Mouse (Mus musculus): ENCODE data around the gene Gpat3. TPM values are rescaled to one million over a fixed set of nuclear protein-coding genes. Genes with fewer than 3 reads are reported as not detected.

The Gpat3 gene
- polyA plus RNA-seq, 1 experiment from 2014 or later, result 15.5 TPM

DNA sequence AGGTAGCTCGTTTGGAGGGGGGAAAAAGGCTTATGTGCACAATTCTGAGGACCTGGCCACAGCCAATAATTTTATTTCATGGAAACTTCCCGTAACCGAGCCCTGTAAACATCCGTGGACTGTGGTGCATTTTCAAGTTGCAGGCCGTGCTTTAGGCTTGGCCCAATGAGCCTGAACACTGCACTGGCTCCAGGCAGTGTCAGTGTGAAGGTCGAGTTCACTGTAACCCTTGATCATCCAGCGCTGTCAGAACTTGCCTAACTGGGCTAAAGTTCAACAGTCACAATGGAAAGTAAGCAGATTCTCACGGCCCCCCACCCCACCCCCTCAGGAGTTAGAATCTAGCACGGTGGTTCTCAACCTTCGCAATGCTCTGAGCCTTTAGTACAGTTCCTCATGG lies 50.7 kb downstream of the Gpat3 start:
- H3K27me3 ChIP-seq, result no peaks in the 10 kb centered on the region
- H3K4me3 ChIP-seq, result no peak overlapping the region
- H3K9ac ChIP-seq, result no peak overlapping the region
- H3K9me3 ChIP-seq (replicated peaks), result no peaks in the 10 kb centered on the region
- no peak for ATAC-seq (replicated peaks; ENCODE audit: insufficient number of reproducible peaks, insufficient read depth, low FRiP score, low read depth)
- no peak overlapping the region for H3K27ac ChIP-seq
- H3K4me2 ChIP-seq, result no peak overlapping the region
- 73% methylated on average over 10 of the region's 10 CpGs for WGBS
- no peaks in the 10 kb centered on the region for H3K4me1 ChIP-seq (replicated peaks)
- H3K36me3 ChIP-seq, result peaks cover 9% of the 10 kb centered on the region

DNA sequence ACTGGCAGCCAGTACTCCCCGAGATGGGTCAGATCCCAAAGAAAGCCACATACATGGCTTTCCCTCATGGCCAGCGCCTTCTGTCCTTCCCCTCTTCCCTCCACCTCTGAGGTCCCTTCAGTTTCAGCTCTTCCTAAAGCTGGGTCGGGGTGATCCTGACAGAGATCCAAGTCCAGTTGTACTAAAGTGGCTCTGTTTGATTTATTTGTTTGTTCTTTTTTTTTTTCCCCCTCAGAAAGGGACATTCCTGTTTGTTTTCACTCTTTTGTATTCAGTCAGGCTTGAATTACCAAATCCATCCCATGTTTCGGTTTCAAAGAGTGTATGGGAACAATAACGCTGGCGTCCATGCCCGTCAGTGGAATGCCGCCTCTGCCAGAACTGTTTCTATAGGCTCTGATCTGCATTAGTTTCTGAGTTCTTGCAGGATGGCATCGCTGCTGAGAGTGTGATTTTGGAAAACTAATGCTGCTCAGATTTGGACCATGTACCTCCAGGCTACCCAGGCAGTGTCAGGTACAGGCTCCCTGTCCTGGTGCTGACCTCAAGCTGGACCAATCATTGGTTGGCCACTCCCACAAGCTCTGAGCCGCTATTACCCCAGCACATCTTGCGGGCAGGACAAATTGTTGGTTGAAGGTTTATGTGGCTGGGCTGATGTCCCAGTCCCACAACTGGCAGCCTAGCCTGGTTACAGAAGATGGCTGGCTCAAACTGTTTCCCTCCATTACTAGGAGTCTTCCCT lies 54.4 kb downstream of the Gpat3 start:
- ATAC-seq (replicated peaks; ENCODE audit: insufficient number of reproducible peaks, insufficient read depth, low FRiP score, low read depth), result no peak
- no peaks in the 10 kb centered on the region for H3K4me1 ChIP-seq (replicated peaks)
- no peak overlapping the region for H3K4me2 ChIP-seq
- H3K27ac ChIP-seq, result no peak overlapping the region
- no peaks in the 10 kb centered on the region for H3K27me3 ChIP-seq
- H3K9me3 ChIP-seq (replicated peaks), result no peaks in the 10 kb centered on the region
- no peak overlapping the region for H3K4me3 ChIP-seq
- no peak overlapping the region for H3K9ac ChIP-seq
- WGBS, result 81% methylated on average over 11 of the region's 11 CpGs
- no peaks in the 10 kb centered on the region for H3K36me3 ChIP-seq

DNA sequence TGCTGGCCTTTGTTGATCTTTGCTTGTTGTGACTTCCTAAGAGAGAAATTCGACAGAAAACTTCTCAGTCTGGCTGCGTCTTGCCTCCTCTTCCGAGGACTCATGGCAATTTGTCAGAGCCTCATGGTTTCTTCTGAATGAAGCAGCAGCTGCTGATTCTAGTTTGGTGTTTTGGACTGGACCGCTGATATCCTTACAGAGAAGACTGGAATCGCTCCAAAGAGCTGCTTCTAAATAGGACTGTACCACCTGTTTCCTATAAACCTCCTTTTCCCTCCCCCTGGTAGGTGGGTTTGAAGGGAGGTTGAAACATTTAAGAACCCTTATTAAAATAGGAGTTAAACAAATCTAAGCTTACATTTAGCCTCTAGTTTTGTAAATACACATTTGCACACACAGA lies 55.5 kb downstream of the Gpat3 start:
- 73% methylated on average over 5 of the region's 5 CpGs for WGBS
- H3K9ac ChIP-seq, result no peak overlapping the region
- no peak overlapping the region for H3K4me3 ChIP-seq
- no peaks in the 10 kb centered on the region for H3K27me3 ChIP-seq
- H3K27ac ChIP-seq, result no peak overlapping the region
- H3K9me3 ChIP-seq (replicated peaks), result no peaks in the 10 kb centered on the region
- no peaks in the 10 kb centered on the region for H3K36me3 ChIP-seq
- H3K4me1 ChIP-seq (replicated peaks), result no peaks in the 10 kb centered on the region
- no peak overlapping the region for H3K4me2 ChIP-seq
- ATAC-seq (replicated peaks; ENCODE audit: insufficient number of reproducible peaks, insufficient read depth, low FRiP score, low read depth), result no peak

DNA sequence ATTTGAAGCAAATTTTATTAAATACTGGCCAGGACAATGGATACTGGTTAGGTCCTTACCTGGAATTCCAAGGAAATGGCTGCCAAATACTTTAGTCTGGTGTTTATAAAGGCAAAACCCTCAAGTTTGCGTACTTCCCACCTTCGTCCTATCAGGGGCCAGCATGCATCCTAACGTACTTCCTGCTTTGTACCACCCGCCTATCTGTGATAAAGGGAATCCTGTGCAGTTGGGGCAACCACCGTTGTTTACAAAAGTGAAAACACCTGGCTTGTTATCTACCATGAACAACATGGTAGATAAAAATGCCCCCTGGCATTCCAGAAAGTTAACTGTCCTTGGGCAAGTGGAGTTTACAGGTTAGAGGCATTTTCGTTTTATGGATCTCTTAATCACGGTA lies 63.0 kb downstream of the Gpat3 start:
- Histone ChIP-seq H3K4me3 (no peak overlapping the region), H3K9me3 (replicated peaks) (no peaks in the 10 kb centered on the region), H3K9ac (no peak overlapping the region), H3K36me3 (no peaks in the 10 kb centered on the region), H3K4me2 (no peak overlapping the region), H3K27ac (no peak overlapping the region), H3K27me3 (no peaks in the 10 kb centered on the region), H3K4me1 (replicated peaks) (peaks cover 15% of the 10 kb centered on the region)
- no peak for ATAC-seq (replicated peaks; ENCODE audit: insufficient number of reproducible peaks, insufficient read depth, low FRiP score, low read depth)
- 81% methylated on average over 7 of the region's 7 CpGs for WGBS

DNA sequence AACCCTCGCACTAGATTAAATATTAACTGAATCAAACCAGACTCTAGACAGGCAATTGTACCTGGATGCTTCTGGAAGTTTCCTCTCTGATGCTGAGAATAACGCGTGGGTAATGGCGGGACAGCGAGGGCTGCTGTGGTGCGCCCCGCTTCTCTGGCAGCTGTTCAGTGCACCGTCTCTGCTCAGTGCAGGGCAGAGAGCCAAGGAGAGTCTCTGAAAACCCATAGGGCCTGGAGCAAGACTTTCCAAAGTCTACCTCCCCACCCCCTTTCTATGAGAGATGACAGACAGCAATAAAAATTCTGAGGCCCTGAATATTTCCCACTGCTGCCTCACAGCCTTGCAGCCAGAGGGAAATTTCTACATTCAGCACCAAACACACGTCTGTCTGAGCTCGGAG lies 63.4 kb downstream of the Gpat3 start:
- Histone ChIP-seq H3K9me3 (replicated peaks) (no peaks in the 10 kb centered on the region), H3K27me3 (no peaks in the 10 kb centered on the region), H3K4me1 (replicated peaks) (peaks cover 15% of the 10 kb centered on the region), H3K9ac (no peak overlapping the region), H3K27ac (peak overlapping the region; percentile 82), H3K4me2 (no peak overlapping the region), H3K4me3 (no peak overlapping the region), H3K36me3 (no peaks in the 10 kb centered on the region)
- peak; percentile 40; the same call in 1 of the 2 replicates for ATAC-seq (replicated peaks; ENCODE audit: insufficient number of reproducible peaks, insufficient read depth, low FRiP score, low read depth)
- WGBS, result 63% methylated on average over 10 of the region's 10 CpGs

DNA sequence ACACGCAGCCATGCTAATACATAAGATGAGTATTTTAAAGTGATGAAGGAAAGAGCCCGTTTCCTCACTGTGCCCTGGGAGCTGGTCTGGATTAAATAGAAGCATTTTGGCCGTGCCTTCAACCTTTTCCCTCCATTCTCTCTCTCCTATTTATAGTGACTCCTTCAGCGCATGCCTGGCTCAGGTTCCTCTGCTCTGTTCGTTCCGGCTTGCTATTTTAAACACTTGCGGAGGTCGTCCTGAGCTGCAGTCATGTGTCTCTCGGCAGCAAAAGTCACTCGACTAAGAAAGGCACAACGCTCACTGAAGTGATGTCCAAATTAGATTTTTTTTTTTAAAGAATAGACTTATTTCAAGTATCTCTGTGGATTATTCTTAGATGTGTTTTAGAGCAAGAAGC lies 64.2 kb downstream of the Gpat3 start:
- peaks cover 15% of the 10 kb centered on the region for H3K4me1 ChIP-seq (replicated peaks)
- H3K27ac ChIP-seq, result peak overlapping the region; percentile 82
- peak; percentile 72; the same call in 1 of the 2 replicates for ATAC-seq (replicated peaks; ENCODE audit: insufficient number of reproducible peaks, insufficient read depth, low FRiP score, low read depth)
- no peaks in the 10 kb centered on the region for H3K9me3 ChIP-seq (replicated peaks)
- 0 out of 2 replicates have a peak overlapping the region, but pooled peaks have one; percentile 18 for H3K4me2 ChIP-seq
- H3K9ac ChIP-seq, result no peak overlapping the region
- no peaks in the 10 kb centered on the region for H3K36me3 ChIP-seq
- WGBS, result 46% methylated on average over 11 of the region's 11 CpGs
- H3K27me3 ChIP-seq, result no peaks in the 10 kb centered on the region
- H3K4me3 ChIP-seq, result no peak overlapping the region

DNA sequence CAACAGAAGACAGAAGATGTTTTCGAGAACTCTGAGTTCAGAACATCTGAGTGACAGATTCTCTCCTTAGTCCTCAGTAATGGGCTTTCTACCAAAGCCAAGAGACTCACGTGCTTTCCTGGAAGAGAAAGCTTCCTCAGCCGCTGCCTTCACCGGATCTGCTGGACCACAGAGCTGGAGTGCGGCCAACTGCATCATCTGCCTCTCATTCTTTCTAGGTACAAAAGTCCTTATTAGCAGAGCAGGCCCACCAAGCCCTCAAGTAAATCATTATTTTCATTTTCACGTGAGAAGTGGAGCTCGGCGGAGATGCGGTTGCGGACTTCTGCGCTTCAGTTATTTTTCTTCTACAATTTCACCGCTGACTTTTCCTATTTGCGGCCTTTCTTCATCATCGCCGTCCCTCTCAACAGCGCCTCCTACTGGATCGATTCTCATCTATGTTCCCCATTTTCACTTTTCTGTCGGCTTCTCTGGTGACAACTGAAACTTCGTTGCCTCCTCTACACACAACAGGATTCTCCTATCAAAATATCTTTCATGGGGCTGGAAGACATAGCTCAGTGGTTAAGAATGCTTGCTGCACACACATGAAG lies 66.1 kb downstream of the Gpat3 start:
- Histone ChIP-seq H3K9me3 (replicated peaks) (no peaks in the 10 kb centered on the region), H3K27me3 (no peaks in the 10 kb centered on the region), H3K4me3 (no peak overlapping the region), H3K4me2 (no peak overlapping the region), H3K9ac (no peak overlapping the region), H3K36me3 (no peaks in the 10 kb centered on the region), H3K4me1 (replicated peaks) (peaks cover 15% of the 10 kb centered on the region), H3K27ac (no peak overlapping the region)
- 66% methylated on average over 19 of the region's 19 CpGs for WGBS
- ATAC-seq (replicated peaks; ENCODE audit: insufficient number of reproducible peaks, insufficient read depth, low FRiP score, low read depth), result no peak

DNA sequence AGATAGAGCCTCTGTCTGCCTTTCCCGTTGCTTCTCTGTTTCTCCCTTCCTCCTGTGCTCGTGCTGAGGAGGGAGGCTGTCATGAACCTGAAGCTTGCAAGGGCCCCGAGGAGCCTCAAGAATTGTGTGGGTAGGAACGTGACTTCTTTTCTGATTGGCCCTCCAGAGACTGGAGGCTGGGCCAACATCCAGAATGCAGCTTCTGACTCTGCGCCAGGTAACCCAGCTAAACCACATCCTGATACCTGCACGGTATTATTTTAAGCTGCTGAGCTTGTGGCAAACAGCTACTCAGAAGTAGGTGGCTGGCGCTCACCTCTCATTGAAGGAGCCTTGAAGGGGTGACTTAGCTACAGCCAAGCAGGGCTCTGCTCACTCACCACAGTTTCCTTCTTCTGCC lies 66.9 kb downstream of the Gpat3 start:
- no peak for ATAC-seq (replicated peaks; ENCODE audit: insufficient number of reproducible peaks, insufficient read depth, low FRiP score, low read depth)
- Histone ChIP-seq H3K27ac (no peak overlapping the region), H3K4me2 (no peak overlapping the region), H3K27me3 (no peaks in the 10 kb centered on the region), H3K9ac (no peak overlapping the region), H3K4me3 (no peak overlapping the region), H3K4me1 (replicated peaks) (peaks cover 15% of the 10 kb centered on the region), H3K9me3 (replicated peaks) (no peaks in the 10 kb centered on the region), H3K36me3 (no peaks in the 10 kb centered on the region)
- WGBS, result 66% methylated on average over 7 of the region's 7 CpGs

DNA sequence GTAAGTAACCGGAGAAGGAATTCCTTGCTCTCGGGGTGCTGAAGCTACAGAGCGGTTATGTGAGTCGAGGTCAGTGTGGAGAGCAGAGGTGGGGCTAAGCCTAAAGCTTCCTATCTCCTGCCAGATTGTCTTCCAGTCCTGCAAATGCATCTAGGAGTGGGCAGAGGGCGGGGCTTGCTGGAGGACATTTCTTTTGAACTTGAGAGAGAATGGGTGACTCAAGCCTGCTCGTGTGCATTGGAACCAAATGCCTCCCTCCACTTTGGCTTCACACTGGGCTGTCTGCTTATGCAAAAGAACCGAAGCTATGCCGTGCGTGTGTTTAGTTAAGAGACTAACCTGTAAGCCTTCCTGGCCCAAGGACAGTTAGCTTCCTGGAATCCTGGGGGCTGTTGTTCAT lies 67.8 kb downstream of the Gpat3 start:
- ATAC-seq (replicated peaks; ENCODE audit: insufficient number of reproducible peaks, insufficient read depth, low FRiP score, low read depth), result no peak
- Histone ChIP-seq H3K36me3 (no peaks in the 10 kb centered on the region), H3K4me3 (no peak overlapping the region), H3K9me3 (replicated peaks) (no peaks in the 10 kb centered on the region), H3K27ac (no peak overlapping the region), H3K4me1 (replicated peaks) (peaks cover 15% of the 10 kb centered on the region), H3K9ac (no peak overlapping the region), H3K27me3 (peaks cover 4% of the 10 kb centered on the region; the same call in 1 of the 2 replicates), H3K4me2 (no peak overlapping the region)
- 57% methylated on average over 9 of the region's 9 CpGs for WGBS

DNA sequence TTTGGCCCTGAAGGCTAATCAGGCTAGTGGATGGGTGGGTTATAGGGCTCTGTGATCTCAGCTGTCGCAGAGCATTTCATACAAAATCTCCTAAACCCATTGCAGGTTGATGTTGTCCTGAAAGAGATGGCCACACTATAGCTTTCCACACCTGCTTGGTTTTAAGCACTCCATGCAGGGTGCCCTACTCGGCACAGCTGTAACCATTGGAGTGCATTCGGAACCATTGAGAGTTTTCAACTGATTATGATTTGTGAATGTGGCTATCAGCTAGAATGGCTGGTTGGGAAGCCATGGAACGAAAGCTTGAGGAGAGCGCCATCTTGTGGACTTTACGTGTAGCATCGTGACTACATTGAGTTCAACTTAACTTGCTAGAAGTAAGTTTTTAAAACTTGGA lies 69.5 kb downstream of the Gpat3 start:
- Histone ChIP-seq H3K9ac (no peak overlapping the region), H3K4me3 (no peak overlapping the region), H3K9me3 (replicated peaks) (no peaks in the 10 kb centered on the region), H3K27me3 (peaks cover 9% of the 10 kb centered on the region), H3K4me2 (no peak overlapping the region), H3K4me1 (replicated peaks) (peaks cover 8% of the 10 kb centered on the region), H3K27ac (no peak overlapping the region), H3K36me3 (no peaks in the 10 kb centered on the region)
- WGBS, result 16% methylated on average over 7 of the region's 7 CpGs
- ATAC-seq (replicated peaks; ENCODE audit: insufficient number of reproducible peaks, insufficient read depth, low FRiP score, low read depth), result no peak

DNA sequence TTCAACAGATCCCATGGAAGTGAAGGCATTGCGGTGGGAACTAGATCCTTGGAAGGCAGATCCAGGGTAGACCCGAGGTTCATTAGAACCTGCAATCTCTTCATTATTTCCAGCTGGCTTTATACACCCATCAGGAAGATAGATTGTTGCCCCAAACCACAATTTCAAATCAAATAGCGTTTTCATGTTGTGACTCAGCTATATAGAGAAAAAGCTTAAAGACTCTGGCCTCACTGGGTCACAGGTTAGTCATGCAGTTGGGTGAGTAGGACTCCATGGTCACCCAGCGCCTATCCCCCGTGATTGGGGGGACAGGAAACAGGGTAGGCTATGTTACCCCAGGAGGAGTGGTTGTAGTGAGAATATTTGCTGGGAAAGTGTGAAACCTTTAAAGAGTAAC lies 69.9 kb downstream of the Gpat3 start:
- H3K36me3 ChIP-seq, result no peaks in the 10 kb centered on the region
- H3K4me3 ChIP-seq, result no peak overlapping the region
- H3K4me2 ChIP-seq, result no peak overlapping the region
- no peak for ATAC-seq (replicated peaks; ENCODE audit: insufficient number of reproducible peaks, insufficient read depth, low FRiP score, low read depth)
- 41% methylated on average over 5 of the region's 5 CpGs for WGBS
- peaks cover 13% of the 10 kb centered on the region for H3K27me3 ChIP-seq
- H3K9ac ChIP-seq, result no peak overlapping the region
- peaks cover 5% of the 10 kb centered on the region; the same call in 1 of the 2 replicates for H3K4me1 ChIP-seq (replicated peaks)
- no peaks in the 10 kb centered on the region for H3K9me3 ChIP-seq (replicated peaks)
- no peak overlapping the region for H3K27ac ChIP-seq

DNA sequence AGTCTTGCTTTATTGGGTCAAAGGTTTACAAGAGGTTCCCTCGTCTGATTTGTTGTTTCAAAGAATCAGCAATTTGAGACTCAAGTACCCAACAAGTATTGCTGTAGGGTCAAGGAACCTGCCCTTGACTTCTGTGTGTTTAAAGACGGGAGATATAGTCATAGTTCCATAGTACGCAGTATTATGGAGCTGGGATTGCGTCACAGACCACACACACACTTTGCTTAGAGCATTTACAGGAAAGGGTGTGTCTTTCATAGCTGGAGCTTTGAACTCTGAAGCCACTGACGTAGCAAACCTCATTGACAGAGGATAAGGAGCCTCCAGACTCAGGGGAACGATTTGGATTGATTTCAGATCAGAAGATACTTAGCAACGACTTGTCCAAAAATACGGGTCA lies 70.9 kb downstream of the Gpat3 start:
- H3K4me1 ChIP-seq (replicated peaks), result peaks cover 5% of the 10 kb centered on the region; the same call in 1 of the 2 replicates
- no peaks in the 10 kb centered on the region for H3K9me3 ChIP-seq (replicated peaks)
- no peak overlapping the region for H3K27ac ChIP-seq
- no peak for ATAC-seq (replicated peaks; ENCODE audit: insufficient number of reproducible peaks, insufficient read depth, low FRiP score, low read depth)
- H3K4me3 ChIP-seq, result no peak overlapping the region
- 62% methylated on average over 8 of the region's 8 CpGs for WGBS
- H3K9ac ChIP-seq, result no peak overlapping the region
- no peak overlapping the region for H3K4me2 ChIP-seq
- peaks cover 18% of the 10 kb centered on the region for H3K27me3 ChIP-seq
- H3K36me3 ChIP-seq, result no peaks in the 10 kb centered on the region
